Mouse (Mus musculus): ENCODE measurements around the gene Dapk1. TPM values are rescaled to one million over a fixed set of nuclear protein-coding genes. Genes with fewer than 3 reads are reported as not detected.

Dapk1 gene
- polyA plus RNA-seq, 1 experiment = not detected

GRCm38 (mm10) chr13:60690921-60691320 lies 89.2 kb downstream of the Dapk1 start:
- no peak for TF ChIP-seq GATA1 (IDR thresholded peaks at IDR 0.05; ENCODE audit: low read length)

GRCm38 (mm10) chr13:60691940-60692339 lies 90.2 kb downstream of the Dapk1 start:
- TF ChIP-seq GATA1 (IDR thresholded peaks at IDR 0.05; ENCODE audit: low read length) = no peak

- no peak for TF ChIP-seq GATA1 (IDR thresholded peaks at IDR 0.05; ENCODE audit: low read length)
Observed at GRCm38 (mm10) chr13:60695186-60695980, 93.6 kb downstream of the Dapk1 start.

- TF ChIP-seq GATA1 (IDR thresholded peaks at IDR 0.05; ENCODE audit: low read length) = no peak
Observed at GRCm38 (mm10) chr13:60696323-60696722, 94.6 kb downstream of the Dapk1 start.

GRCm38 (mm10) chr13:60696741-60697140 lies 95.0 kb downstream of the Dapk1 start:
- TF ChIP-seq GATA1 (IDR thresholded peaks at IDR 0.05; ENCODE audit: low read length) = no peak

GRCm38 (mm10) chr13:60698021-60698420 lies 96.3 kb downstream of the Dapk1 start:
- TF ChIP-seq GATA1 (IDR thresholded peaks at IDR 0.05; ENCODE audit: low read length) = no peak

GRCm38 (mm10) chr13:60701671-60702171 lies 100.0 kb downstream of the Dapk1 start:
- TF ChIP-seq GATA1 (IDR thresholded peaks at IDR 0.05; ENCODE audit: low read length) = no peak

- TF ChIP-seq GATA1 (IDR thresholded peaks at IDR 0.05; ENCODE audit: low read length) = no peak
Observed at GRCm38 (mm10) chr13:60707541-60708468, 106.1 kb downstream of the Dapk1 start.

- TF ChIP-seq GATA1 (IDR thresholded peaks at IDR 0.05; ENCODE audit: low read length) = no peak
Observed at GRCm38 (mm10) chr13:60709136-60709535, 107.4 kb downstream of the Dapk1 start.

- no peak for TF ChIP-seq GATA1 (IDR thresholded peaks at IDR 0.05; ENCODE audit: low read length)
Observed at GRCm38 (mm10) chr13:60710963-60711362, 109.2 kb downstream of the Dapk1 start.

- no peak for TF ChIP-seq GATA1 (IDR thresholded peaks at IDR 0.05; ENCODE audit: low read length)
Observed at GRCm38 (mm10) chr13:60713537-60713936, 111.8 kb downstream of the Dapk1 start.

GRCm38 (mm10) chr13:60716107-60716506 lies 114.4 kb downstream of the Dapk1 start:
- no peak for TF ChIP-seq GATA1 (IDR thresholded peaks at IDR 0.05; ENCODE audit: low read length)

- TF ChIP-seq GATA1 (IDR thresholded peaks at IDR 0.05; ENCODE audit: low read length) = no peak
Observed at GRCm38 (mm10) chr13:60717421-60717820, 115.7 kb downstream of the Dapk1 start.

- no peak for TF ChIP-seq GATA1 (IDR thresholded peaks at IDR 0.05; ENCODE audit: low read length)
Observed at GRCm38 (mm10) chr13:60719581-60719980, 117.8 kb downstream of the Dapk1 start.

GRCm38 (mm10) chr13:60722763-60723162 lies 121.0 kb downstream of the Dapk1 start:
- no peak for TF ChIP-seq GATA1 (IDR thresholded peaks at IDR 0.05; ENCODE audit: low read length)

Measured in G1E-ER4 (cell line).